Mouse (Mus musculus): ENCODE data around the gene 4930519G04Rik. TPM values are rescaled to one million over a fixed set of nuclear protein-coding genes. Genes with fewer than 3 reads are reported as not detected.

The 4930519G04Rik gene
- polyA plus RNA-seq, 1 experiment: 0.06 TPM

DNA sequence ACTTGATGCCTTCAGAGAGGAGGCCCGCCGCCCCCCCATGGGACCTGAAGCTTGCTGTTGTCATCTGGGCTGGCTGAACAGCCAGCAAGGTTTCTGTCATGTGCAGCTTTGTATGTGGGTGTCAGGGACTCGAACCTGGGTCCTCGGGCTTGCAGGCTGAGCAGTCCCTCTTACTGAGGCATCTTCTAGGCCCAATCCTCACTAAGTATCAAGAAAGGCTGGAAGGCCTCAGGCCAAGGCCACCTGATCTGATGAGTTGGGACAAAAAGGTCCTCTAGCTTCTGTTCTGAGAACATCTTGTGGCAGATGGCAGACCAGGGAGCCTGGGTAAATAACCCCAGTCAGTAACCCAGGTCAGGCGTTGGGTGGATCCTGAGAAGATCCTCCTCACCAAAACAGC lies 43.6 kb upstream of the 4930519G04Rik start:
- Histone ChIP-seq H3K4me3 (ENCODE audit: insufficient read depth, low read length) (no peak overlapping the region), H3K4me1 (ENCODE audit: control insufficient read depth, insufficient read depth, low read length) (peaks cover 2% of the 10 kb centered on the region), H3K27ac (ENCODE audit: insufficient read depth, low read length) (no peak overlapping the region)
- TF ChIP-seq CTCF (IDR thresholded peaks at IDR 0.05; ENCODE audit: extremely low read depth, insufficient read depth, low read length) (no peak), POLR2A (IDR thresholded peaks at IDR 0.05; ENCODE audit: extremely low read depth, insufficient read depth, low read length) (no peak)

DNA sequence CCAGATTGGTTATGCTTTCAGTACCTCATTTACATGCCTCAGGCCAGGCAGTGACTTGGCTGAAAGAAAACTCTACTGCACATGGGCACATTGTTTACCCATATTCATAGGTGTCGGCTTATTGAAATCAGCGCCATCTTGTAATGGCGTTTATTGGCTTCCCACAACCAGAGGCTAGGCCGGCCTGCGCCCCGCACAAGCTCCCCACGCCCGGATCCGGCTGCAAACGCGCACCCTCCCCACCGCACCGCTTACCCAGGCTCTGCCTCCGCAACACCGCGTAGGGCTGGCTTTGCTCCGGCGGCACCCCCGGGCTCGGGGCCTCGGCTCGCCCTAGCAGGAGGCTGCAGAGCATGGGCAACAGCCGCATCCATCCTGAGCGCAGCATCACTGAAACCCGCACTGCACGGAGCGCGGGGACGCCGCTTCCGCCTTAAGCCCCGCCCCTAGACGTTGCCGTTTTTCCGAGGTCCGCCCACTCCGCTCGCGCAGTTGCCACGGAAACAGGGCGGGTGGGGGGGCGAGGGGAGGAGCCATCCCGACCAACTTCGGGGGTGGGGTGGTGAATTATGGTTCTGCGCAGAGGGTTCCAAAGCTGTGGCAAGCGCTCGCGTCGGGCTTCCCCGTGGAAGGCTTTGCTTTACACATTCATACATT lies 39.8 kb upstream of the 4930519G04Rik start:
- Histone ChIP-seq H3K4me3 (ENCODE audit: insufficient read depth, low read length) (peak overlapping the region; percentile 76), H3K4me1 (ENCODE audit: control insufficient read depth, insufficient read depth, low read length) (peaks cover 2% of the 10 kb centered on the region), H3K27ac (ENCODE audit: insufficient read depth, low read length) (peak overlapping the region; percentile 88)
- TF ChIP-seq CTCF (IDR thresholded peaks at IDR 0.05; ENCODE audit: extremely low read depth, insufficient read depth, low read length): no peak
- peak; percentile 96 for TF ChIP-seq POLR2A (IDR thresholded peaks at IDR 0.05; ENCODE audit: extremely low read depth, insufficient read depth, low read length)

DNA sequence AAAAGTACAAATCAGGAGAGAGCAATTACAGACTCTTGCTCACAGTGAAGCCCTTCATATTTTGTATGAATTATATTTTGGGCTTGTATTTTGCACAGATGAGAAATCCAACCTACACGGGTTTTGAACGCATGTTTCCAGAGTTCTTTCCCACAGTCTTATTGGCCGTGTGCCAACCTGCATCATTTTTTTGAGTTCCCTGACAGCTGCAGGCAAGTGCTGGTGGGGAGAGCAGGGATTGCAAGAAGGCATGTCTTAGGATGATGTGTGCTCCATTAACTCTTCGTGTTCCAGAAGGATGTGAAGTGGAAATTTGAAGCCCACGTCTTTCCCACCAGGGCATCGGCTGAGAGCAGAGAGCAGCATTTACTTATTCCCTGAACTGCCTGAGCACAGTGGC lies 36.9 kb upstream of the 4930519G04Rik start:
- H3K4me3 ChIP-seq (ENCODE audit: insufficient read depth, low read length): no peak overlapping the region
- no peak overlapping the region for H3K27ac ChIP-seq (ENCODE audit: insufficient read depth, low read length)
- H3K4me1 ChIP-seq (ENCODE audit: control insufficient read depth, insufficient read depth, low read length): no peaks in the 10 kb centered on the region
- no peak for TF ChIP-seq POLR2A (IDR thresholded peaks at IDR 0.05; ENCODE audit: extremely low read depth, insufficient read depth, low read length)
- no peak for TF ChIP-seq CTCF (IDR thresholded peaks at IDR 0.05; ENCODE audit: extremely low read depth, insufficient read depth, low read length)

DNA sequence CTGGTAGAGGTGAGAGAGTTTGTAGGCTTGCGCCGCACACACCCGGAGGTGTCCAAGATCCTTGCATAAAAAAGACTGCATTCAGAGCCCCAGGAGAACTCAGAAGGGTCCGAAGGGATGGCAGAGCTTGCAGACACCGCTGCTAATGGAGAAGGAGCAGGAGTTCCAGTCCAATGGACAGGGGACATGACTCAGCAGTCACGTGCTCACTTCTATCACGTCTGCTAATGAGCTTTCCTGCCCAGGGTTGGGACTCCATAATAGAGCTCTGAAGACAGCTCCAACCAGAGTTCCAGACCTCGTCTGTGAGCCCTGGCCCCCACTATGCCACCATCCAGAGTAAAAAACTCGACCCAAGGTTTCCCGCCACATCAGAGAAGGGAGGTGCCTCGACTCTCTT lies 35.3 kb upstream of the 4930519G04Rik start:
- no peak overlapping the region for H3K4me3 ChIP-seq (ENCODE audit: insufficient read depth, low read length)
- TF ChIP-seq CTCF (IDR thresholded peaks at IDR 0.05; ENCODE audit: extremely low read depth, insufficient read depth, low read length): no peak
- TF ChIP-seq POLR2A (IDR thresholded peaks at IDR 0.05; ENCODE audit: extremely low read depth, insufficient read depth, low read length): no peak
- no peak overlapping the region for H3K27ac ChIP-seq (ENCODE audit: insufficient read depth, low read length)
- H3K4me1 ChIP-seq (ENCODE audit: control insufficient read depth, insufficient read depth, low read length): no peaks in the 10 kb centered on the region

DNA sequence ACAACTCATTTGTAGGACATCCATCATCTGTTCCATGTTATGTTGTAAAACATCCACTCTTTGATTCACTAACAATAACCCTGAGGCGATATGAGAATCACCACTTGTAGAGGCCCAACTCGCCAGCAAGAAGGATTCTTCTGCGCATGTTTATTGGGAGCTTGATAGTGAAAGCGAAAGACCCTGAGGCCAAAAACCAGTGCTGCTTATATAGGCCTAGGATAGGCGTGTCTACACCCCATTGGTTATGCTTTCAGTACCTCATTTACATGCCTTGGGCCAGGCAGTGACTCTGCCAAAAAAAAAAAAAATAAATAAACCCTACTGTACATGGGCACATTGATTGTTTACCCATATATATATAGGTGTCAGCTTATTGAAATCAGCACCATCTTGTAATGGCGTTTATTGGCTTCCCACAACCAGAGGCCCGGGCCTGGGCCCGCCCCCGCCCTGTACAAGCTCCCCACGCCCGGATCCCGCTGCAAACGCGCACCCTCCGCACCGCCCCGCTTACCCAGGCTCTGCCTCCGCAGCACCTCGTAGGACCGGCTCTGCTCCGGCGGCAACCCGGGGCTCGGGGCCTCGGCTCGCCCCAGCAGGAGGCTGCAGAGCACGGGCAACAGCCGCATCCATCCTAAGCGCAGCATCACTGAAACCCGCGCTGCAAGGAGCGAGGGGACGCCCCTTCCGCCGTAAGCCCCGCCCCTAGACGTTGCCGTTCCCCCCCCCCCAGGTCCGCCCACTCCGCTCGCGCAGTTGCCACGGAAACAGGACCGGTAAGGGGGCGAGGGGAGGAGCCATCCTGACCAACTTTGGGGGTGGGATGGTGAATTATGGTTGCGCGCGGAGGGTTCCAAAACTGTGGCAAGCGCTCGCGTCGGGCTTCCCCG lies 30.4 kb upstream of the 4930519G04Rik start, which contains the start of gene 1500011B03Rik:
TSS of gene 1500011B03Rik (minus strand) at position 673 of the 893 bp plus-strand sequence.
- Histone ChIP-seq H3K4me1 (ENCODE audit: control insufficient read depth, insufficient read depth, low read length) (no peaks in the 10 kb centered on the region), H3K27ac (ENCODE audit: insufficient read depth, low read length) (no peak within 1 kb of the TSS), H3K4me3 (ENCODE audit: insufficient read depth, low read length) (peak within 1 kb of the TSS; percentile 68)
- no peak for TF ChIP-seq CTCF (IDR thresholded peaks at IDR 0.05; ENCODE audit: extremely low read depth, insufficient read depth, low read length)
- TF ChIP-seq POLR2A (IDR thresholded peaks at IDR 0.05; ENCODE audit: extremely low read depth, insufficient read depth, low read length): peak; percentile 79; the same call in 1 of the 2 replicates

DNA sequence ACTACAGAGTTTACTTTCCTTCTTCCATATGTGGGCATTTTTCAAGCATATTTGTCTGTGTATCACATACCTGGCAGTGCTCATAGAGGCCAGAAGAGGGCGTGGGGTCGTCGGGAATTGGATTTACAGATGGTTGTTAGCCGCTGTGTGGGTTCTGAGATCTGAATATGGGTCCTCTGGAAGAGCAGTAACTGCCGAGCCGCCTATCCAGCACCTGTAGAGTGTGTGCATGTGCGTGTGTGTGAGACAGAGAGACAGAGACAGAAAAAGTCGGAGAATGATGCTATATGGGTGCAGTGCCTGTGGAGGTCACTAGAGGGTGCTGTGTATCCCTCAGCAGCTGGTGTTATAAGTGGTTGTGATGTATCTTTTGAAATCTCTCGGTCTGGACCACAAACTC lies 29.3 kb upstream of the 4930519G04Rik start:
- Histone ChIP-seq H3K27ac (ENCODE audit: insufficient read depth, low read length) (no peak overlapping the region), H3K4me1 (ENCODE audit: control insufficient read depth, insufficient read depth, low read length) (no peaks in the 10 kb centered on the region), H3K4me3 (ENCODE audit: insufficient read depth, low read length) (no peak overlapping the region)
- TF ChIP-seq POLR2A (IDR thresholded peaks at IDR 0.05; ENCODE audit: extremely low read depth, insufficient read depth, low read length): no peak
- peak; percentile 74 for TF ChIP-seq CTCF (IDR thresholded peaks at IDR 0.05; ENCODE audit: extremely low read depth, insufficient read depth, low read length)

DNA sequence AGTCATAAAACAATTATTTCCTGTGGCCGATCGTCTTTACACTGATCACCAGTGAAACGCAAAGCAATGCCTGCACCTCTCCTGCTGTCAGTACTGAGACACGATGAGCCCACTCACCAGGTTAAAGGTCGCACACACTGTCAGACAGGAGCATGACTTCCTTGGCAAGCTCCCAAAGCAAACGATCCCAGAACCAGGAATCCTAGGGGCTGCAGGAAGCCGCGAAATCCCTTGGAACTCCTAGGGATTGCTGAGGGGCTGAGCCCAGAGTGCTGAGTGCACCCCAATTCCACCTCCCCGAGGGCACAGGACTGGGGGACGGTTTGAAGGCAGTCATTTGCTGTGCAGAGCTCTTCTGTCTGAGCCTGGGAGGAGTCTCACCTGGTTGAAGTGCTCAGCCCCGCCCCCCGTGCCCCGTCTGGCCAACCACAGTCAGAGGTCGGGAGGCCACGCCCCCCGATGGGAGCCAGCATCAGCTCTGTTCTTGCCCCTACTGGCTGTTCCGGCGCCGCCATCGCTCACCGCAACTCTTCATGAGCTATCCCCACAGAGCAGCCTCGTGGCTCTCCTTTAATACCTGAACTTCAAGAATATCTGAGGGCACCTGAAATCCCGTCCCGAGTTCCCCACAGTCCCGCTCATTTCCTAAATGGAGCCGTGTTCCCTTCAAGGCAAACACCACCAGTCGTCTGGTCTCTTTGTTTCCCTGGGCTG lies 27.3 kb upstream of the 4930519G04Rik start:
- peak overlapping the region; percentile 17 for H3K4me3 ChIP-seq (ENCODE audit: insufficient read depth, low read length)
- TF ChIP-seq CTCF (IDR thresholded peaks at IDR 0.05; ENCODE audit: extremely low read depth, insufficient read depth, low read length) (no peak), POLR2A (IDR thresholded peaks at IDR 0.05; ENCODE audit: extremely low read depth, insufficient read depth, low read length) (no peak)
- no peaks in the 10 kb centered on the region for H3K4me1 ChIP-seq (ENCODE audit: control insufficient read depth, insufficient read depth, low read length)
- H3K27ac ChIP-seq (ENCODE audit: insufficient read depth, low read length): no peak overlapping the region

DNA sequence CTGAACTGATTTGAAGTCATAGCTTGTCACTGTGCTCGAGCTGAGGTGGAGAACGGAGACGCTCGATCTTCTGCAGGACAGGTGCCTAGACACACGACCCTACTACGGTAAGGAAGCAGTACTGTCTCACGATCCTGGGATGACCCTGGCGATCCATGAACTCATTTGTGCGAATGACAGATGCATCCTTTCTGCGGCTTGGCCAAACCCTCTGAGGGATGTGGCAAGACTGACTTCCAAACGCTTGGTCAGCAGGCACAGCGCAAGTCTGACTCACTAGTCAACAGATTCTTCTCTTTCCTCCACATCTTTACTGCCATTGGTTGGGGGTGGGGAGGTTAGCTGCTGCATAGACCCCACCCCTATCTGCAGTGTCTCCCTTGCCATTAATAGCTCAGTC lies 26.0 kb upstream of the 4930519G04Rik start:
- Histone ChIP-seq H3K4me1 (ENCODE audit: control insufficient read depth, insufficient read depth, low read length) (no peaks in the 10 kb centered on the region), H3K27ac (ENCODE audit: insufficient read depth, low read length) (no peak overlapping the region), H3K4me3 (ENCODE audit: insufficient read depth, low read length) (no peak overlapping the region)
- TF ChIP-seq CTCF (IDR thresholded peaks at IDR 0.05; ENCODE audit: extremely low read depth, insufficient read depth, low read length) (no peak), POLR2A (IDR thresholded peaks at IDR 0.05; ENCODE audit: extremely low read depth, insufficient read depth, low read length) (no peak)

DNA sequence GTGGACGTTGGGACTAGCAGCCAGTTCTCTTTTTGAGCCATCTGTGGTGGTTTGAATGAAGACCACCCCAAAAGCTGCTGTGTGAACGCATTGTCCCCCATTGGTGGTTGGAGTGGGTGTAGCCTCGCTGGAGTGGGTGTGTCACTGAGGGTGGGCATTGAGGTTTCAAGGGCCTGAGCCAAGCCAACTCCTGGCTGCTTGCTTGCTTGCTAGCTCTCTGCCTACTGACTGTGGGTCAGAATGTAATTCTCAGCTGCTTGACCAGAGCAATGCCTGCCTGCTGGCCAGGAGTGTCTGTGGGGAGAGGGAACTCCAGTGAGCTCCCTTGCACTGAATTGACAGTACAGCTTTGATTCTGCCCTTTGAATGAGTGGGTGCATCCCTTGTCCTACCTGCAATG lies 23.7 kb upstream of the 4930519G04Rik start:
- H3K4me3 ChIP-seq (ENCODE audit: insufficient read depth, low read length): no peak overlapping the region
- H3K27ac ChIP-seq (ENCODE audit: insufficient read depth, low read length): no peak overlapping the region
- TF ChIP-seq CTCF (IDR thresholded peaks at IDR 0.05; ENCODE audit: extremely low read depth, insufficient read depth, low read length): no peak
- no peak for TF ChIP-seq POLR2A (IDR thresholded peaks at IDR 0.05; ENCODE audit: extremely low read depth, insufficient read depth, low read length)
- H3K4me1 ChIP-seq (ENCODE audit: control insufficient read depth, insufficient read depth, low read length): no peaks in the 10 kb centered on the region
